Mouse (Mus musculus) intestine, embryonic 15.5 days (tissue): ENCODE measurements around the gene Dcun1d4. TPM values are rescaled to one million over a fixed set of nuclear protein-coding genes. Genes with fewer than 3 reads are reported as not detected.
A peak's percentile ranks its signal among the peaks of the same experiment; 100 is the strongest.

Source experiments
- ATAC-seq: fragments of 200-750 bp; cut with Nextera tagmentation; 2 replicates; pipeline ENCODE4 v1.8.0; 2017; ENCODE audit warnings: moderate TSS enrichment, moderate library complexity
- H3K27ac ChIP-seq: fragments of 300-500 bp; sonication (generic); 2 replicates; pipeline ENCODE4 v1.5.1; 2015; ENCODE audit warnings: mild to moderate bottlenecking, inconsistent platforms
- H3K27me3 ChIP-seq: fragments of 300-500 bp; sonication (generic); replicated peaks from 2 replicates; pipeline ENCODE4 v1.6.1; 2015; ENCODE audit warnings: inconsistent platforms
- H3K36me3 ChIP-seq: fragments of 300-500 bp; sonication (generic); 2 replicates; pipeline ENCODE4 v1.6.1; 2015; ENCODE audit warnings: inconsistent platforms
- H3K4me1 ChIP-seq: fragments of 300-500 bp; sonication (generic); replicated peaks from 2 replicates; pipeline ENCODE4 v1.6.1; 2015; ENCODE audit warnings: inconsistent platforms
- H3K4me2 ChIP-seq: fragments of 300-500 bp; sonication (generic); replicated peaks from 2 replicates; pipeline ENCODE4 v1.6.1; 2015; ENCODE audit warnings: mild to moderate bottlenecking, inconsistent platforms
- H3K4me3 ChIP-seq: fragments of 300-500 bp; sonication (generic); replicated peaks from 2 replicates; pipeline ENCODE4 v1.5.1; 2015; ENCODE audit warnings: inconsistent platforms
- H3K9ac ChIP-seq: fragments of 300-500 bp; sonication (generic); 2 replicates; pipeline ENCODE4 v1.6.1; 2015; ENCODE audit warnings: inconsistent platforms
- H3K9me3 ChIP-seq: fragments of 300-500 bp; sonication (generic); 2 replicates; pipeline ENCODE4 v1.6.1; 2016; ENCODE audit warnings: inconsistent platforms
- WGBS: fragments of 180-500 bp; shearing (Covaris S2); methylation state at CpG from one replicate; pipeline ENCODE4 v1.1.7; 2015; 5-methylcytosine and 5-hydroxymethylcytosine counted together
- polyA plus RNA-seq: library from polyadenylated mRNA; unstranded; fragments of >200 nt; fragmentation: Nextera tagmentation; extraction: Ambion mirVana; gene quantifications from 2 replicates; pipeline ENCODE4 v1.2.1, GENCODE M21; 2015

Gene Dcun1d4
- polyA plus RNA-seq, 1 experiment from 2014 or later: 20.9 TPM

DNA sequence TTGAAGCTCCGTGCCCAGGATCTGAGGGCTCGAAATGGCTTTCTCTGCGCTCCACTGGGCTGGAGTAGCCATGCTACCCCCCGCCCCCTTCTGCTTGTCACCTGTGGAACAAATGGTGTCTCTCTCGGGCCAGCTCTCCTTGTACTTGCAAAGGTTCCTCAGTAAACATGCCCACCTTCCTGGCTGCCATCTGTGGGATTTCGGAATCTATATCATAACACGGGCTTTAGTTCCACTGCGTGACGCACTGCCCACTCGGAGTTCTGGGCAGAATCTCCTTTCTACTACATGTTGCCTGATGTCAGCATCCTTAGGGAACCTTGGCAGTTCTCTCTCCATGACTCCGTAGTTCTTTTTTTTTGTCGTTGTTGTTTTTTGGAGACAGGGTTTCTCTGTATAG lies 56.9 kb downstream of the Dcun1d4 start:
- no peaks in the 10 kb centered on the region for H3K9me3 ChIP-seq
- no peak overlapping the region for H3K27ac ChIP-seq
- no peak for ATAC-seq
- no peaks in the 10 kb centered on the region for H3K4me1 ChIP-seq
- H3K4me2 ChIP-seq: no peak overlapping the region
- no peaks in the 10 kb centered on the region for H3K27me3 ChIP-seq
- no peaks in the 10 kb centered on the region for H3K36me3 ChIP-seq
- H3K9ac ChIP-seq: no peak overlapping the region
- WGBS: 89% methylated on average over 12 of the region's 12 CpGs
- H3K4me3 ChIP-seq: no peak overlapping the region

DNA sequence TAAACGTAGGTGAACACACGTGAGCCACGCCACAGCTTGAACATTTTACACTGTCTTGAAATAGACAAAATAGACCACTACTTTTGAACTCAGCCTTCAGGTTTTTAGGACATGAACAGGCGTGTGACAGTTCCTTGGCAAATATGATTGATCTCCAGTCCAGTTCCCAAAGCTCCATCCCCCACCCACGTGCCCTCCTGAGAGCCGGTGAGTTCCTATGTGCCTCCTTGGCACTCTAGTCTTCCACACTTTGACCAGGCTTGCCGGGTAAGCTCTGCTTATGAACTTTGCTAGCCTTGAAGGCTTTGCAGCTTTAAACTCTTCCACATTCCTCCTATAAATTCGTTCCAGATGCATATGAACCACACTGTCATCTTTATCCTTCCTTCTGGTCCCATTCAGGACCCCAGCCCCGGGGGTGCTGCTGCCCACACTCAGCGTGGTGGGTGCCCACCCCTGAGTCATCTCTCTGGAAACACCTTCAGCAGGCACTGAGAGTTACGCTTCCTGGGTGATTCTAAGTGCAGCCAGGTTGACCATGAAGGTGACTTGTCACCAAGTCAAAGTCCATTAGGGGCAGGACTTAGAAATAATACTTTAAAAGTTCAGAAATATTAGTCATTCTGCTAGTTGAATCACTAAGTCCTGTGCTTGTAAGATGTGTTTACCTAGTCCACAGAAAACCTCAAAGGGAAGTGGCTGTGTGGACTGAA lies 57.9 kb downstream of the Dcun1d4 start:
- peak; percentile 42; the same call in 1 of the 2 replicates for ATAC-seq
- Histone ChIP-seq H3K9ac (no peak overlapping the region), H3K4me2 (no peak overlapping the region), H3K36me3 (no peaks in the 10 kb centered on the region), H3K4me3 (no peak overlapping the region), H3K9me3 (no peaks in the 10 kb centered on the region), H3K27ac (no peak overlapping the region), H3K4me1 (no peaks in the 10 kb centered on the region), H3K27me3 (no peaks in the 10 kb centered on the region)
- WGBS: 87% methylated on average over 11 of the region's 11 CpGs

DNA sequence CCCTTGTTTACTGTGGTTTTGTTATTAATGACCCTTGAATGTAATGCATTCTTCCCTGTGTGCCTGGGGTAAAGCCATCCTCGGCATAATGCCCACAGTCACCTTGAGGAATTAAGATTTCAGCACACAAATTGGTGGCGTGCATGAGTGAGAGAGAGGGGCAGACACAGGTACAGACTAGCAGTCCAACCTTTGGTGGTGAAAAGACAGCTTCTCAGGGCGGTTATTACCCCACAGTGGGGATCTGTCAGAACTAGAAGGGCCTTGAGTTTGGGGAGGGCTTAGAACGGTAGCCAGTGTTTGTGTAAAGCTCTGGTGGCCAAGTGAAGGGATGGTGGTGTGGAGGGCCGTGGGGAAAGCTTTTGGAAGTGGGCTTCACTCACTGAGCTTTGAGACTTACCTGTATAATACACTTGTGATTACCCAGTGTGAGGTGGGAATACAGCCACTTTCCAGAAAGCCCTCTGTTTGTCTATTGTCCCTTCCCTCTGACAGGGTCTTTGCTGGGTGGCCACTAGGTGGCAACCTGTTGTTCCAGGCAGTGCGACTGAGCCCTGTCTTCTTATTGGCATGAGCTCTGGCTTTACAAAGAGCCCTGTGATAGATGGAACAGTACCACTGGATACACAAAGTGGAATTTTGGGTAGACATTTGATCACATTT lies 59.2 kb downstream of the Dcun1d4 start:
- H3K4me3 ChIP-seq: no peak overlapping the region
- ATAC-seq: peak; percentile 64; the same call in 1 of the 2 replicates
- H3K27ac ChIP-seq: no peak overlapping the region
- H3K27me3 ChIP-seq: no peaks in the 10 kb centered on the region
- no peaks in the 10 kb centered on the region for H3K36me3 ChIP-seq
- no peak overlapping the region for H3K9ac ChIP-seq
- WGBS: 64% methylated on average over 6 of the region's 6 CpGs
- H3K4me2 ChIP-seq: no peak overlapping the region
- H3K4me1 ChIP-seq: no peaks in the 10 kb centered on the region
- H3K9me3 ChIP-seq: no peaks in the 10 kb centered on the region

DNA sequence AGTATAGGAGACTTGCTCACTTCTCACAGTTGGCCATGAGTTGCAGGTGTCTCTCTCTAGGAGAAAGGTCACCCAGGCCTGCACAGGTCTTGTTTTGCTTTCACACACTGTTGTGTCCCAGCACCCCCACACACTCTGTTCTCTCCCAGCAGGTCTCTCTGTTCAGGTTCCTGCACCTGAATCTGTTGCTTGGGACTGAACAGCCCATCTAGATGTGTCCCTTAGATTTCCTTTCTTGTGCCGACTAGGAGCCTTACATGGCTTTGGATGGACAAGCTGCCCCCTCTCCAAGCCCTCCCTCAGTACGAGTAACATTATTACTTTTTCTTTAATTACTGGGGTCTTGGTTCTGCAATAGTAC lies 59.7 kb downstream of the Dcun1d4 start:
- Histone ChIP-seq H3K36me3 (no peaks in the 10 kb centered on the region), H3K9me3 (no peaks in the 10 kb centered on the region), H3K27ac (no peak overlapping the region), H3K4me2 (no peak overlapping the region), H3K27me3 (no peaks in the 10 kb centered on the region), H3K9ac (no peak overlapping the region), H3K4me1 (no peaks in the 10 kb centered on the region), H3K4me3 (no peak overlapping the region)
- 92% methylated on average over 2 of the region's 2 CpGs for WGBS
- ATAC-seq: no peak

DNA sequence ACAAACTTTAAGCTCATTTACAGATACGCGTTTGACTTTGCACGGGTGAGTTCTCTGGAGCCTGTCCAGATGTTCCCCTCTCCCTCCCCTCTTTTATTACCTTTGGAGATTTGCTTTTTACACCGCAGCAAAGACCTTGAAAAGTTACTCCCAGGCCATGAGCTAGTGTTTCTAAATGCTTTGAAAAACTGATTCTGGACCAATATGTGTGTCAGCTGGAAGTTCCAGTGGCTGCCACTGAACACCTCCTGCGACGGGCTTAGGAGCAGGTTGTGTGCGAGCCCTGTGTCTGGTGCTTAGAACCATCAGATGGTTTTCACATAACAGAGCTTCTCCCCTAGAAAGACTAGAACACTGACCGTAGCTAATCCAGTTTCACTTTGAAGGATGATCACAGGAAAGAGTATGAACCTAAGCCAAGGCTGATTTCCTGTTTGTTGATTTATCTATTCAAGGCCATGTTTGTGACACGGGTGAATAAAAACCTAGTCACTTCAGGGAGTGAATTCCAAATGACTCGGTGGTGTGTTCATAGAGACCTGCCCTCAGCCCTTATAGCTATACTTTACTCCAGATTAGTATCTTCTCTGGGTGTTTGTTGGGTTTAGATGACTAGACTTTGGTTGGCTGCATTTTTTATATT lies 63.4 kb downstream of the Dcun1d4 start:
- no peak overlapping the region for H3K9ac ChIP-seq
- H3K27me3 ChIP-seq: no peaks in the 10 kb centered on the region
- H3K4me3 ChIP-seq: no peak overlapping the region
- no peak overlapping the region for H3K27ac ChIP-seq
- H3K4me1 ChIP-seq: no peaks in the 10 kb centered on the region
- no peaks in the 10 kb centered on the region for H3K36me3 ChIP-seq
- no peak overlapping the region for H3K4me2 ChIP-seq
- WGBS: 55% methylated on average over 10 of the region's 10 CpGs
- H3K9me3 ChIP-seq: no peaks in the 10 kb centered on the region
- ATAC-seq: no peak

DNA sequence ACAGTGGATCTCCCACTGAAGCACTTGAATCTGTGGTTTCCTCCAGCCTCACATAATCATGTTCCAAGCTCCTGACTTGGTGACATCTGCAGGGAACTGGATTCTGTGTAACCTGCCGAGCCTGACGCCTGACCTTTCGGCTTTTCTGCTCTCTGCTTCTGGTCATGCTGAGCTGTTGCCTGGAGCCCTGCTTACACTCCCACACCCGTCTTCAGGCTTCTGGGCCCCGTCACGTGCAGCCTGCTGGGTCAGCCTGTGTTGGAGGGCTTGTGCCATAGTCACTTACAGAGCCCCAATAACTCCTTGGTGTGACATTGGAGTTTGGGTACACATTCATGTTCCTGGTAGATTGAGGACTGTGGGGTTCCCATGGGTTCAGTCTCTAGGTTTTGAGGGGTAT lies 64.8 kb downstream of the Dcun1d4 start:
- Histone ChIP-seq H3K4me2 (no peak overlapping the region), H3K36me3 (no peaks in the 10 kb centered on the region), H3K4me3 (no peak overlapping the region), H3K9ac (no peak overlapping the region), H3K27me3 (no peaks in the 10 kb centered on the region), H3K4me1 (no peaks in the 10 kb centered on the region), H3K27ac (no peak overlapping the region), H3K9me3 (no peaks in the 10 kb centered on the region)
- 76% methylated on average over 6 of the region's 6 CpGs for WGBS
- no peak for ATAC-seq

DNA sequence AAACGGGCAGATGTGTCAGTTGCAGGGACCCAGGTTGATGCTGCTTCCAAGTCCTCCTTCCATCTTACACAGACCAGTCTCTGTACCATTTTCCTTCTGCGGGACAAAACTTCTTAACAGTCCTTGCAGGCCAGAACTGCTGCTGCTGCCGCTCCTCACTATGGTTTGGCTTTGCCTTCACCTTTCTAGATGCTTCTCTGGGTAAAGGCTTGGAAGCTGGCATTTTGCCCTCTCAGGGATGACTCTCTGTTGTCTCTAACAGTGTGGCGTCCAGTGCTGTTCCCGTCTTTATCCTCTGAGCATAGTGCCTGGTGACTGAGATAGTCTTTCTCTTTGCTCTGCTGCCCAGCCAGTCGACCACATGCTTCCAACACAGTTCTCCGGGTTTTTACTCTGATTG lies 66.5 kb downstream of the Dcun1d4 start:
- H3K9me3 ChIP-seq: no peaks in the 10 kb centered on the region
- WGBS: 84% methylated on average over 7 of the region's 7 CpGs
- no peak overlapping the region for H3K4me3 ChIP-seq
- H3K36me3 ChIP-seq: no peaks in the 10 kb centered on the region
- H3K4me2 ChIP-seq: no peak overlapping the region
- no peak for ATAC-seq
- H3K27ac ChIP-seq: no peak overlapping the region
- H3K9ac ChIP-seq: no peak overlapping the region
- H3K27me3 ChIP-seq: no peaks in the 10 kb centered on the region
- no peaks in the 10 kb centered on the region for H3K4me1 ChIP-seq

DNA sequence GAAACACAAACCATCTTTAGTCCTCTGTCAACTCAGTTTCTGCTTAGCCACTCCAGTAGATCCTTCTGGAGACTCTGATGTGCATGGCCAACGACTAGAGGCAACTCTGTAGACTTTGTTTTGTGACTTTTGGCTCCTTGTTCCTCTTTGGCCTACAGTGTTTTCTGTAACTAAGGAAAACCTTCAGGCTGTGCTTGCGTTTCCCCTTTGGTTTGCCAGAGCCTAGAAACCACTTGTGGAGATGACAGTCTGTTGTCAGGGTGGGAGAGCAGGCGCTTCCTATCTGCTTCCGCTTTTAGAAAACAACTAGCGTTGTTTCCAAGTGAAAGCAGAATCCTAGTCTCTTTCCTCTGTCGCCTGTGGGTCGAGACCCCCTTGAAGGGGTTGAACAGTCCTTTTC lies 67.4 kb downstream of the Dcun1d4 start:
- no peak for ATAC-seq
- WGBS: 85% methylated on average over 7 of the region's 7 CpGs

DNA sequence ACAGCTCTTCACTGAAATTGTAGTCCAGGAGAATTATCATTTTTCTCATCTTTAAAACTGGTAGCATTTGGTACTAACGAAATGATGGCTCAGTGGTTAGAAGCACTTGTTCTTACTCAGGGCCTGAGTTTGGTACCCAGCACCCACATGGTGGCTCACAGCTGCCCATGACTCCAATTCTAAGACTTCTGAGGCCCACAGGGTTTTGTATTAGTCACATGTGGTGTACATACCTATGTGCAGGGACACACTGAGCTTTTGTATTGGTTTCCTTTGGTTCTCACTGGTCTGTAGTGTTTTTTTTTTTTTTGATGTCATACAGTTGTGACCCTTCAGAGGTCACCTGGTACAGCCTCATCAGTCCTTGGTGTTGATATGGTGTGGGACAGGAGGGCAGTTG lies 68.0 kb downstream of the Dcun1d4 start:
- no peak for ATAC-seq
- Histone ChIP-seq H3K9ac (no peak overlapping the region), H3K9me3 (no peaks in the 10 kb centered on the region), H3K4me1 (no peaks in the 10 kb centered on the region), H3K27me3 (no peaks in the 10 kb centered on the region), H3K36me3 (no peaks in the 10 kb centered on the region), H3K4me3 (no peak overlapping the region), H3K27ac (no peak overlapping the region), H3K4me2 (no peak overlapping the region)
- 95% methylated on average over 1 of the region's 1 CpGs for WGBS

More for the DNA sequence above, 67.4 kb downstream of the Dcun1d4 start:
- no peak overlapping the region for H3K4me3 ChIP-seq
- no peaks in the 10 kb centered on the region for H3K27me3 ChIP-seq
- H3K36me3 ChIP-seq: no peaks in the 10 kb centered on the region
- no peak overlapping the region for H3K27ac ChIP-seq
- no peak overlapping the region for H3K9ac ChIP-seq
- no peaks in the 10 kb centered on the region for H3K4me1 ChIP-seq
- no peak overlapping the region for H3K4me2 ChIP-seq
- H3K9me3 ChIP-seq: no peaks in the 10 kb centered on the region

DNA sequence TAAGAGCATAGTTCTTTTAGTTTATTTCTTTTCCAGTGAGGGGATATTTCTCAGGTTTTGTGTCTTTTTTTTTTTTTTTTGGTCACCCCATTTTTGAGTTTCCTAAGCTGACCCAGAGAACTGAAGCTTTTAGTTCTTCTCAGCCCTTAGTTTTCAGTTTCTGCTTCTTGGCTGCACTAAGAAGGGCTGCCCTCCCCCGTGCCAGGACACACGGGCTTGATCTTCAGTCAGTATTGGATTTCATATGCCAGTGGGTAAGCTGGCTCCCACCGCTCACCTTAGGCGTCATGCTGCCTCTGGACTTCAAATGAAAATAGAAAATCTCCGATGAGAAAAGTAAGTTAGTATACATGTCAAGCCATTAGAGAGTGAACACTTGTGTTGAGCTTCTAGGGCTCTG lies 71.0 kb downstream of the Dcun1d4 start:
- H3K9me3 ChIP-seq: no peaks in the 10 kb centered on the region
- H3K27me3 ChIP-seq: no peaks in the 10 kb centered on the region
- H3K4me3 ChIP-seq: no peak overlapping the region
- no peaks in the 10 kb centered on the region for H3K36me3 ChIP-seq
- H3K9ac ChIP-seq: no peak overlapping the region
- no peak for ATAC-seq
- H3K27ac ChIP-seq: no peak overlapping the region
- H3K4me2 ChIP-seq: no peak overlapping the region
- no peaks in the 10 kb centered on the region for H3K4me1 ChIP-seq
- WGBS: 90% methylated on average over 5 of the region's 5 CpGs

DNA sequence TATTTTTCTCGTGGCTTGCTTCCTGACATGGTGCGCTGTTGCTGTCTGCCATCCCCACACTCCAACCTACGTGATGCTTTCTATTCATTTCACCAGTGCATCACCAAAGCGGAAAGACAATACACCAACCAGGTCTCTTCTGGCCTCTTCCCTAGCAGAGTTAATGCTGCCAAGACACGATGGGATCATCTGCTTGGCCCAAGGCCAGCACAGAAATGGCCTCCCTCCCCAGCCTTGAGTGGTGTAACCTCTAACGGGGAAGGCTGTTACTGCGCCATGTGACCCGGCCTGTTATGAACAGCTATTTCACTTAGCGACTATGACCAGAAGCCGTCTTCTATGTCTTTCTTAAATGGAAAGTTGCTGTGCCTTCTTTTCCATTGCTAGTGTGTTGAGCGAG lies 73.1 kb downstream of the Dcun1d4 start:
- no peak overlapping the region for H3K9ac ChIP-seq
- no peaks in the 10 kb centered on the region for H3K36me3 ChIP-seq
- 90% methylated on average over 11 of the region's 11 CpGs for WGBS
- no peak overlapping the region for H3K4me2 ChIP-seq
- ATAC-seq: no peak
- no peak overlapping the region for H3K4me3 ChIP-seq
- no peaks in the 10 kb centered on the region for H3K27me3 ChIP-seq
- no peaks in the 10 kb centered on the region for H3K4me1 ChIP-seq
- no peaks in the 10 kb centered on the region for H3K9me3 ChIP-seq
- 0 out of 2 replicates have a peak overlapping the region, but pooled peaks have one; percentile 32 for H3K27ac ChIP-seq

DNA sequence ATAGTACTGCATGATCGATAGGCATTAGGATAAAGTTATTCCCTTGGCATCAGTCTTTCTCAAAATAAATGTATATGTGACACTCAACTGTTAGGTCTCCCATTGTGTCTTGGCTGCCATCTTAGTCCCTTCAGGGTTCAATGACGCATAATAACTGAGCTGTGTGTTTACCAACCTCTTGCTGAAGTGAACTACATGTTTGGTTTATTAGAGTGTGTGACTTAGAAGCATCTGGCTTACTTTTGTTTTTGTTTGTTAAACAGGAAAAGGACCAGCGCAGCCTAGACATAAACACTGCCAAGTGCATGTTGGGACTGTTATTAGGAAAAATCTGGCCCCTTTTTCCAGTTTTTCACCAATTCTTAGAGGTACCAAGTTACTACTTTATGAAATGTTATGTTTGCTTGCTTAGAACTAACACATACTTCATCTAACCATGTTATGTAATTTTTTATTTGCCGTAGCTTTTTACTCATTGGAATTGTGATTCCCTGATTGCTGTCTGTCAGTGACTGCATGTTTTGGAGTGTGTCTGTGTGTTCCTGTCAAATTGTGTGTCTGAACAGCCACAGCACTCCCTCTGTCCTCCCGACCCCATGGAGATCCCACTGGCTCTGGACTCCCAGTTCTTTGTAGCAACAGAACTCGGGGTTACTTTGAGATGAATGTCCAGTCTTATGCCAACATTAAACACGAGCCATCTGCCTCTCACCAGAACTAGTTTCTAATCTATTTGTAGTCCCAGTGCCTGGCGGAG lies 74.5 kb downstream of the Dcun1d4 start:
- H3K27me3 ChIP-seq: no peaks in the 10 kb centered on the region
- no peak overlapping the region for H3K9ac ChIP-seq
- H3K4me1 ChIP-seq: no peaks in the 10 kb centered on the region
- 0 out of 2 replicates have a peak overlapping the region, but pooled peaks have one; percentile 24 for H3K27ac ChIP-seq
- H3K4me2 ChIP-seq: no peak overlapping the region
- ATAC-seq: no peak
- no peaks in the 10 kb centered on the region for H3K9me3 ChIP-seq
- H3K4me3 ChIP-seq: no peak overlapping the region
- 64% methylated on average over 8 of the region's 8 CpGs for WGBS
- H3K36me3 ChIP-seq: 0 out of 2 replicates have a peak, but pooled peaks cover 3% of the 10 kb centered on the region
